Mouse (Mus musculus): ENCODE data around the gene Fap.

DNA sequence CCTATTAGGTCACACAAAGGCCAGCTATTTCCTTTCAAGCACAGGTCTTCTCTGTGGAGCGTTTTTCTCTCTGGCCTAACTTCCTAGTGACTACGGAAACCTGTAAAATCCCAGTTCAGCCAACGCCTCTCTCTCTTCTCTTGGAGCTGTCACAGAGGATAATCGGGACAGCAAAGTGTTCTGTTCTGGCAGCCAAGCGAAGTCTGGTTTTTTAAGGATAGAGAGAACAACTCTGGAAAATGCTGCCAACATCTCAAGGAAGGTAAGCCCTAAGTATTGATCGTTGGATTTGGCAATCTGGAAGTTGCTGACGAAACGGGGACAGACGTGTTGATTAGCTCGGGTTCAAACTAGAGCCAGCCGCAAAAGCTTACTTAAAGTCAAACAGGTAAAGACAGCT is 118.9 kb downstream of the Fap start:
- TF ChIP-seq CTCF (IDR thresholded peaks at IDR 0.05; ENCODE audit: low read depth): no peak
- TF ChIP-seq EP300 (IDR thresholded peaks at IDR 0.05; ENCODE audit: low read depth): no peak

Data from heart, postnatal 0 days (tissue).